Mouse (Mus musculus) brain, embryonic 18.5 days (tissue): ENCODE results near the gene Etnk2.
"Not testable (repeated sequence)": the region's sequence is repeated elsewhere in the genome, so short reads cannot be mapped to it uniquely, and the experiment has no call there.

Source experiments
- DNase-seq: peaks from one replicate; pipeline ENCODE4 v3.0.0-alpha.2; 2012; ENCODE audit warnings: low read depth, low spot score

Etnk2 gene

GRCm38 (mm10) chr1:133363276-133364021, at the start of gene Etnk2:
Gene Etnk2, plus strand, starts transcription at chr1:133363572.
- DNase-seq = no peak

GRCm38 (mm10) chr1:133314364-133314763, 49.0 kb upstream of the Etnk2 start:
- DNase-seq = no peak

GRCm38 (mm10) chr1:133315775-133316174, 47.6 kb upstream of the Etnk2 start:
- no peak for DNase-seq

GRCm38 (mm10) chr1:133316577-133316976, 46.8 kb upstream of the Etnk2 start:
- no peak for DNase-seq

GRCm38 (mm10) chr1:133317149-133317548, 46.2 kb upstream of the Etnk2 start:
- DNase-seq = no peak

GRCm38 (mm10) chr1:133321267-133321925, 42.0 kb upstream of the Etnk2 start, which contains the start of gene Kiss1:
Gene Kiss1, plus strand, starts transcription at chr1:133321875.
- no peak for DNase-seq

GRCm38 (mm10) chr1:133323333-133323732, 40.0 kb upstream of the Etnk2 start:
- DNase-seq = no peak

GRCm38 (mm10) chr1:133325951-133326350, 37.4 kb upstream of the Etnk2 start:
- no peak for DNase-seq

- DNase-seq = no peak
Measured at GRCm38 (mm10) chr1:133327094-133327493, 36.3 kb upstream of the Etnk2 start.

- no peak for DNase-seq
Measured at GRCm38 (mm10) chr1:133328299-133328795, 35.0 kb upstream of the Etnk2 start.

GRCm38 (mm10) chr1:133328896-133329637, 34.3 kb upstream of the Etnk2 start:
- DNase-seq = no peak

- DNase-seq = no peak
Measured at GRCm38 (mm10) chr1:133329638-133329964, 33.8 kb upstream of the Etnk2 start.

- peak; percentile 56 for DNase-seq
Measured at GRCm38 (mm10) chr1:133331142-133331541, 32.2 kb upstream of the Etnk2 start.

- DNase-seq = no peak
Measured at GRCm38 (mm10) chr1:133332656-133333430, 30.5 kb upstream of the Etnk2 start.

- DNase-seq = no peak
Measured at GRCm38 (mm10) chr1:133333937-133334336, 29.4 kb upstream of the Etnk2 start.

- not testable (repeated sequence) for DNase-seq
Measured at GRCm38 (mm10) chr1:133340403-133340802, 23.0 kb upstream of the Etnk2 start.

GRCm38 (mm10) chr1:133344357-133344756, 19.0 kb upstream of the Etnk2 start:
- DNase-seq = no peak

GRCm38 (mm10) chr1:133346531-133346930, 16.8 kb upstream of the Etnk2 start:
- DNase-seq = no peak

- DNase-seq = no peak
Measured at GRCm38 (mm10) chr1:133347226-133347625, 16.1 kb upstream of the Etnk2 start.

- no peak for DNase-seq
Measured at GRCm38 (mm10) chr1:133347693-133348520, 15.5 kb upstream of the Etnk2 start.

- DNase-seq = no peak
Measured at GRCm38 (mm10) chr1:133350210-133350609, 13.2 kb upstream of the Etnk2 start, which contains the start of gene Ren1. Gene Ren1, plus strand, starts transcription at chr1:133350510.
